Mouse (Mus musculus) embryonic stem cell, embryonic (primary cell): ENCODE data around the gene Cox6b1.

ENCODE experiments used
- CTCF ChIA-PET, 4 experiments: fragments of 300-600 bp in 2 of 4; fragments of 350-600 bp in 2 of 4; sonication (Branson Sonifier 250); formaldehyde crosslinking; loops; one replicate each; lab custom pipeline; 2022; ENCODE audit warnings: inconsistent platforms in 2 of 4; lab: Charles Lee
- POLR2A ChIA-PET, 4 experiments: fragments of 300-600 bp in 2 of 4; fragments of 350-600 bp in 2 of 4; sonication (Branson Sonifier 250); formaldehyde crosslinking; loops; one replicate each; lab custom pipeline; 2022; ENCODE audit warnings: antibody characterized with exemption in 4 of 4, inconsistent platforms in 1 of 4; lab: Charles Lee

Cox6b1 gene

DNA sequence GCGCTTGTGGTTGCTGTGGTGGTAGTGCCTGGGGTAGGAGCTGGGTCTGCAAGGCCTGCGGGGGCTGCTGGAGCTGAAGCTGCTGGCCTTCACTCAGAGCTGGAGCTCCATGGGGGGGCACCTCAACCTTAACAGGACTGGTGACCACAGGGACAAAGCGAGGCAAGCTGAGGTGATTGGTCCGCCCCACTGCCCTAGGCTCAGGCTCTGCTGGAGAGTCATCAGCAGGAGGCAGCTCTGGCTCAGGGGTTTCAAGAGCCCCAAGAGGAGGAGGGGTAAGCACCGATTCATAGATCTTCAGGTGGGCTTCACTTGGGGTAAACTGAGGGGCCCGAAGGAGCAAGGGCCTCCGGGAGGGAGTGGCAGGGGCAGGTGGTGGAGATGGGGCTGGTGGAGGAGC lies 40.8 kb downstream of the Cox6b1 start:
- CTCF ChIA-PET = interaction anchor here in 2 of 4 experiments (1.0 to 1.1 kb wide), 2 partner anchors 22 to 28 kb away, joined by 3 to 6 read pairs; partner anchors contain the start of genes Gm49396 (in 1 of the 2), Psenen (in 1 of the 2) and U2af1l4 (in 1 of the 2)
- POLR2A ChIA-PET = interaction anchor here in 3 of 4 experiments (0.6 to 12.5 kb wide), 16 partner anchors 9 to 1430 kb away, joined by 3 to 149 read pairs (median 4); partner anchors contain the start of genes Gm49396 (in 2 of the 3), Psenen (in 2 of the 3) and U2af1l4 (in 2 of the 3)

DNA sequence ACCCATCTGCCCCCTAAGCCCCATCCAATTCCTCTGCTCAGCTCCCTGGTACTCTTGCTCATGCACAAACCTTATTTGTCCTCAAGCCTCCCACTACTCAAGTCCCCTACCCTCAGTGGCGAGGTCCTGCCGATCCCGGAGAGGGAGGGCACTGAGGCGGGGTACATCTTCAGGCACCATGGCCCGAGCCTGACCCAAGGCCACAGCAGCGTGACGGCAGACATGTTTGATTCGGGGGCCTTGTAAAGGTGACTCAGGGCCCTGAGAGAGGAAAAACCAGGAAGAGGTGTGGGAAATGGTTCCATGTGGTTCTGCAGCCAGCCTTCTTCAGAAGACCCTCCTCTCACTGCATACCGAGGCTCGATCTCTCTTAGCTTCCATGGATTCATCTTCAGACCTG lies 41.6 kb downstream of the Cox6b1 start:
- ChIA-PET POLR2A (interaction anchor here in 3 of 4 experiments (0.6 to 12.5 kb wide), 10 partner anchors 8 to 51 kb away, joined by 3 to 149 read pairs (median 6); partner anchors contain the start of genes Gm49396 (in 1 of the 3), Psenen (in 1 of the 3) and U2af1l4 (in 1 of the 3)), CTCF (interaction anchor here in 1 of 4 experiments (1.0 kb wide), 1 partner anchor 29 kb away, joined by 3 read pairs; no protein-coding TSS in a partner anchor)

DNA sequence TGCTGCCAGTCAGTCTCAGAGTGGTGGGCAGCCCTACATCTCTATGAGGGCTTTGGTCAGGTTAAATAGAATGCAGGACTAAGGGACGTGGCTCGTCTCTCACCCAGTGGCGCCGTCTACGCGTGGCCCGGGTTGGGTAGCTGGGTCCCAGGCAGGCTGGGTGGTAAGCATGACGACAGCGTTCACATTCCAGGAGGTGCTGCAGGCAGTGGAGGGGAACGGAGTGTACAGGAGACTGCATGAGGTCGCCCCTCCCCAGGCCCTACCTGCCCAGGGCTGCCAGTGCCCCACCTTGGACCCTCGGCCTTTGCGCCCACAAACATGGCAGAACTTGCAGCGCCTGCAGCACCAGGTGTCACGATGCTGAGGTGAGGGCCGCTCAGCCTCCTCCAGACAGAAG lies 44.4 kb downstream of the Cox6b1 start:
- ChIA-PET POLR2A (interaction anchor here in 3 of 4 experiments (0.8 to 12.5 kb wide), 10 partner anchors 9 to 179 kb away, joined by 3 to 149 read pairs (median 5); partner anchors contain the start of genes Hspb6 (in 2 of the 3) and Proser3 (in 2 of the 3)), CTCF (interaction anchor here in 1 of 4 experiments (0.6 kb wide), 1 partner anchor 1640 kb away, joined by 3 read pairs; no protein-coding TSS in a partner anchor)

DNA sequence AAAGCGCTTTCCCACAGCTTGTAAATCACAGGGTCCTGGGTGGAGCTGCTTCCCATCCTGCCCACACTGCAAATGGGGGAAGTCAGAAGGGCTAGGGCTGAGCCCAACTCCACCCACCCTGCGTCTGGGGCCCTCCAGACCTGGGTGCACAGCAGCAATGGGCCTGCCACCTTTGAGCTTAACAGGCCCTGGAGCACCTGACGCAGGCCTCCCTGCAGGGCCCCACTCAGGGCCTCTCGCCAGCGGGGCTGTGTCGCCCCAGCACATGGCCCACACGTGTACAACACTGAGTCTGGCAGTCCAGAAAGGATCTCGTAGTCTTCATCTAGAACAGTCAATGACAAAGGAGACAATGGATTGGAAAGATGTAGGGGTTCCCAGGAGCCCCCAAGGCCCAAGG lies 46.0 kb downstream of the Cox6b1 start:
- ChIA-PET CTCF (interaction anchor here in 1 of 4 experiments (1.3 kb wide), 1 partner anchor 28 kb away, joined by 3 read pairs; no protein-coding TSS in a partner anchor), POLR2A (interaction anchor here in 3 of 4 experiments (0.8 to 12.5 kb wide), 9 partner anchors 7 to 29 kb away, joined by 3 to 149 read pairs (median 5); partner anchors contain the start of genes Gm49396 (in 1 of the 3), Psenen (in 1 of the 3) and U2af1l4 (in 1 of the 3))

DNA sequence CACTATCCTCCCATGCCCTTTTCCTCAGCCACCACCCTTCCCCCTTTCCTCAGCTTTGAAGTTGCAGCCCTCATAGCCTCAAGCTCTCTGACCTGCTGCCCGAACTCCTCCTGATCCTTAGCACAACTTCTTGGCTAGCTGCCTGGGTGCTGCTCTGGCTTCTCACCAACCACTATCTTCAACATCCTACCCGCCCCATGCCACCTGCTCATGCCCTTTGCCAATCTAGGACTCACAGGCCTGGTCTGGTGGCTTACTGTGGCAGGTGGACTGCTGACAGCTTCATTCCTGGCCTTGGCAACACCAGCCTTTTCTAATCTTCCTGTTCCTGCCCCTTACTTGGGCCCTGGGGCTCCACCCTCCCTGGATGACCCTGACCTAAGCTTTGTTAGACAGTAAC lies 53.0 kb downstream of the Cox6b1 start:
- ChIA-PET POLR2A (interaction anchor here in 3 of 4 experiments (0.6 to 11.1 kb wide), 17 partner anchors 8 to 292 kb away, joined by 3 to 149 read pairs (median 4); partner anchors contain the start of genes Gm49396 (in 2 of the 3), Kmt2b (in 2 of the 3), Psenen (in 2 of the 3) and U2af1l4 (in 2 of the 3)), CTCF (interaction anchor here in 1 of 4 experiments (1.7 kb wide), 1 partner anchor 16 kb away, joined by 5 read pairs; the partner anchor contains the start of gene Kmt2b)

DNA sequence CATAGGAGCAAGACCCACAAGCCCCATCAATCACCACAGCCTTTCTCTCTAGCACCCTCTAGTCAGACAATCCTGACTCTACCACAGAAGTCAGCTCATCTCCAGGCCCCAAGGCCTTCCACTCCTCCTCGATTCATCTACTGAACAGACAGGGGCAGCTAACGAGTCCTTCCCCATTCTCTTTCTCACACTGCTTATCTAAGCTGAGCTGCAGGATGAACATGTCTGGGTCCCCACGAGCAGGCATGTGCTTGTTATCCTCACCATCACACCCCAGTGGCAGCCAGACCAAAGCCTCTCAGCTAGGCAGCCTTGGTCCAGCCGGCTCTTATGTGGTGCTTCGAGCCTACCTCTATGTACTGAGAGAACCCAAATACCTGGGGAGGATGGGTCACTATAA lies 53.6 kb downstream of the Cox6b1 start:
- CTCF ChIA-PET = interaction anchor here in 1 of 4 experiments (1.7 kb wide), 1 partner anchor 16 kb away, joined by 5 read pairs; the partner anchor contains the start of gene Kmt2b

DNA sequence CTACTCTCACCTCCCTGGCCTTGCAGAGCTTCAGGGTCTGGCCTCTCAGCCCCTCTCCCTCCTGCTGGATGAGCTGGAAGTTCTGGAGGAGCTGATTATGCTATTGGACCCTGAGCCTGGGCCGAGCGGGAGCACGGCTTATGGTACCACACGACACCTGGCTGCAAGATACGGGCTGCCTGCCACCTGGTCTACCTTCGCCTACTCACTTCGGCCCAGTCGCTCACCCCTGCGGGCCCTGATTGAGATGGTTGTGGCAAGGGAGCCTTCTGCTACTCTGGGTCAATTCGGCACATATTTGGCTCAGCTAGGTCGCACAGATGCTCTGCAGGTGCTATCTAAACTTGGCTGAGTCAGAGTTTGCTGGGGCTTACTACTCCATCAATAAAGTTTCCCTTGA lies 58.4 kb downstream of the Cox6b1 start:
- ChIA-PET CTCF (interaction anchor here in 3 of 4 experiments (0.5 to 1.9 kb wide), 5 partner anchors 10 to 296 kb away, joined by 3 to 7 read pairs (median 3); no protein-coding TSS in a partner anchor), POLR2A (interaction anchor here (0.7 to 11.1 kb wide), 21 partner anchors 8 to 485 kb away, joined by 3 to 149 read pairs (median 5); partner anchors contain the start of genes Hspb6 (in 2 of the 4), Kmt2b (in 2 of the 4), Proser3 (in 2 of the 4) and Lin37 (in 1 of the 4))

More for the DNA sequence above, 53.6 kb downstream of the Cox6b1 start:
- POLR2A ChIA-PET = interaction anchor here in 3 of 4 experiments (0.6 to 11.1 kb wide), 19 partner anchors 9 to 292 kb away, joined by 3 to 149 read pairs (median 4); partner anchors contain the start of genes Gm49396 (in 2 of the 3), Kmt2b (in 2 of the 3), Proser3 (in 2 of the 3) and Psenen (in 2 of the 3)
